ENCODE assay signal across 19 mouse cellular contexts in the genomic region with DNA sequence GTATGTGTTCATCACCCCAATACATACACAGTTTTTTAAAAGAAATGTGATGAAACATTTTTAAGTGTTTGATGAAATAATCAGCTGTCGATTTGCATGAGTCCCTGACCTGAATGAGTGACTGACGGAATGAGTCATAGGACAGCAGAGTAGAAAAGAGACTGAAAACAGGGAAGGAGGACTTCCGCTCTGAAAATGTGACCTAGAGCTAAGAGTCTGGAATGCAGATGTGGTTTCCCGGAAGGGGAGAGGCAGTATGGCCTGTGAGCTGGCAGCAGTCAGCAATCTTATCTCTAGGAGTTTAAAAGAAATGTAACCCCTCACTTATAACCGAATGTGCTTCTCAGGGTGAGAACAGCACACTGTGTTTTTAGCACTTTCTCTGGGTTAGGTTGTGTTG.
"Had no signal": no experiment of that assay in that cellular context is flagged by ENCODE, and none has a peak within 500 bp of the region (broad histone marks: within the 10 kb centered on the region; RNA-seq: fewer than 3 reads in every experiment).

No protein-coding gene starts in this region.

- DNase-seq: liver, embryonic 13.5 days; liver, postnatal 0 days; lung, adult 2 months; lung, postnatal 14 days; lung, postnatal 36 days; right cerebral cortex, adult 18-20 months; right cerebral cortex, postnatal 25 days; right cerebral cortex, postnatal 4 days; spleen, adult 18-20 months; thymus, adult 18-20 months; thymus, postnatal 14 days; thymus, postnatal 36 days had no signal

- H3K4me1 ChIP-seq: liver, embryonic 13.5 days; liver, embryonic 15.5 days; lung, embryonic 15.5 days; megakaryocyte, embryonic 14.5 days; midbrain, embryonic 13.5 days; midbrain, embryonic 15.5 days; neural tube, embryonic 12.5 days had no signal

- H3K4me3 ChIP-seq: liver, embryonic 13.5 days; liver, embryonic 15.5 days; lung, embryonic 15.5 days; megakaryocyte, embryonic 14.5 days; midbrain, embryonic 13.5 days; midbrain, embryonic 15.5 days; neural tube, embryonic 12.5 days had no signal

- H3K4me2 ChIP-seq: liver, embryonic 13.5 days; liver, embryonic 15.5 days; lung, embryonic 15.5 days; midbrain, embryonic 13.5 days; midbrain, embryonic 15.5 days; neural tube, embryonic 12.5 days had no signal

- ATAC-seq: liver, postnatal 0 days; midbrain, embryonic 13.5 days; midbrain, embryonic 15.5 days had no signal

- H3K9me3 ChIP-seq: liver, embryonic 13.5 days; liver, embryonic 15.5 days; lung, embryonic 15.5 days; megakaryocyte, embryonic 14.5 days; midbrain, embryonic 13.5 days; midbrain, embryonic 15.5 days; neural tube, embryonic 12.5 days had no signal

- H3K36me3 ChIP-seq: liver, embryonic 13.5 days; liver, embryonic 15.5 days; lung, embryonic 15.5 days; midbrain, embryonic 13.5 days; midbrain, embryonic 15.5 days; neural tube, embryonic 12.5 days had no signal

- H3K27me3 ChIP-seq: liver, embryonic 13.5 days; liver, embryonic 15.5 days; lung, embryonic 15.5 days; megakaryocyte, embryonic 14.5 days; midbrain, embryonic 13.5 days; midbrain, embryonic 15.5 days; neural tube, embryonic 12.5 days had no signal

- H3K27ac ChIP-seq: liver, embryonic 13.5 days; liver, embryonic 15.5 days; lung, embryonic 15.5 days; macrophage; midbrain, embryonic 13.5 days; midbrain, embryonic 15.5 days; neural tube, embryonic 12.5 days had no signal

- H3K9ac ChIP-seq: liver, embryonic 13.5 days; liver, embryonic 15.5 days; liver, postnatal 0 days; lung, embryonic 15.5 days; midbrain, embryonic 13.5 days; midbrain, embryonic 15.5 days; neural tube, embryonic 12.5 days had no signal
